Mouse (Mus musculus) kidney, adult 2 months (tissue): ENCODE data around the gene Gramd1b.

Experiments used
- CTCF ChIP-seq: fragments of 200-500 bp; conservative IDR thresholded peaks from 2 replicates; pipeline ENCODE4 v1.5.1; 2011; ENCODE audit warnings: low read depth, mild to moderate bottlenecking, control low read depth, low read length, moderate library complexity, mixed read lengths; ENCODE audit not compliant: insufficient read depth, insufficient read length
- POLR2A ChIP-seq: fragments of 200-500 bp; IDR thresholded peaks from one replicate; pipeline ENCODE4 v1.6.1; 2011; ENCODE audit warnings: low read depth, low read length, control low read depth

DNA sequence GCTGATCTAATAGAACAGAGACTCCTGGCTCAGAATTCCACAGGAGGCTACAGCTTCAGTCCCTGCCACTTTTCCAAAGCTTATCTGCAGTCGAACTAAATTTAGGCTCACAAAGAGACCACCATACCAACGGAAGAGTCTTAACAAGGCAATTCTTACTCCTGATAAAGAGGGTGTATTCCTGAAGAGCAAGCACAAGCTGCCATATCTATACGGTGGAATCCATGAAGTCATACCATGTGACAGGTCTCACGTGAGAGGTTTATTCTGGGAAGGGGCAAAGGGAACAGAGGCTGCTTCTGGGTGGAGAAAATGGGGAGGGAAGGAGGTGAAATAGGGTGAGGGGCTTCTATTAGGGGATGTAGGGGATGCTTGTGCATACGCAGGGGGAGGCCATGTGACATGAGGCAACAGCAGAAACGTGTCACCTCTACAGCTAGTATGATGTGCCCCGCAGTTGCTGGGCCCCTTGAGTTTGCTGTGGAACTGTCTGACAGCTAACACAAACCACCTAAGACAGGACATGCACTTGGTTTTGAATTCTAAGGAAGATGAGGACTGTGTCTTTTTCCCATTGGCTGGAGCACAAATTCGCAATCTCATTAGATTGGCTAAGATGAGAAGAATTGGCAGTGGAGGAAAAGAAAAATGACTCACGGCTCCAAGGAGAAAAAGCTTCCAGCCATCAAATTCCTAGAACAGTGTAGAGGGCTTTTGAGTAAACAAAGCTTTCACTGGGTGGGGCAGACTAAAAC, 52.9 kb downstream of the Gramd1b start:
- TF ChIP-seq POLR2A (no peak), CTCF (no peak)
